ENCODE assay signal across 9 mouse cellular contexts in the genomic region with DNA sequence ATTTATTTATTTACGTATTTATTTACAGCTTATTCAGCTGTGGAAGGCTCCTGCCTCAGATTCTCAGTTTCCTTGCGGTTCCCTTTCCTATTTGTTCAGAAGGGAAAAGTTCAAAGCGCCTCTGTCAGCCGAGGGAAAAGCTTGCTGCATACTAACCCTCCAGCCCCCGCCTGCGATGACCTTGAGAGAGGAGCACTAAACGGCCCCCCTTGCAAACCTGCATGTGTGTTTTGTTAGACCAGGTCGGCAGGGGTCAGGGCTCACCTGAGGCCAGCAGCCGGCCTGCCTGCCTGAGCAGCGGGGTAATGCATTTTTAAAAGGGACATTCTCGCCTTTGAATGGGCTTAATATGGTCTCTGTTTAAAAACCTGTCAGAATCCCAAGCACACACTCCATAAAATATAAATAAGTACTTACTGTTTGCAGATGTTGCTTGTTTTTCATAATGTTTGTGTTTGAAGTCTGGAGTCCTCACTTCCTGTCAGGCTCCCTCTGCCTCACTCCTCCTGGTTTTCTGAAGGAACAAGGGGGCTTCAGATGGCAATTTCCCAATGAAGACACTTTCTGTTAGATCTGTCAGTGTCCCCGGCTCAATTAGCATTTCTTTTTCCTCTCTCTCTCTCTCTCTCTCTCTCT.
DNase-seq lines count a peak whose midpoint lies in the region; ATAC-seq and TF ChIP-seq lines count a peak whose summit lies in the region.
"Had no signal": no experiment of that assay in that cellular context is flagged by ENCODE, and none has a peak within 500 bp of the region (broad histone marks: within the 10 kb centered on the region; RNA-seq: fewer than 3 reads in every experiment).

No protein-coding gene starts in this region.

- H3K9me3 ChIP-seq in lung, embryonic 16.5 days (ENCODE audit: control insufficient read depth, low read length), result no peaks in the 10 kb centered on the region
- H3K9me3 ChIP-seq in intestine, embryonic 15.5 days, result no peaks in the 10 kb centered on the region
- no peaks in the 10 kb centered on the region for H3K9me3 ChIP-seq in liver, embryonic 14.5 days (ENCODE audit: control insufficient read depth, low read length)
- no peaks in the 10 kb centered on the region for H3K9me3 ChIP-seq in stomach, postnatal 0 days (ENCODE audit: control insufficient read depth, low read length)

- peaks cover 10% of the 10 kb centered on the region for H3K4me1 ChIP-seq in lung, embryonic 16.5 days (replicated peaks; ENCODE audit: control insufficient read depth, insufficient read depth, low read length)
- peaks cover 17% of the 10 kb centered on the region; the same call in 1 of the 2 replicates for H3K4me1 ChIP-seq in intestine, embryonic 15.5 days (replicated peaks)
- H3K4me1 ChIP-seq in liver, embryonic 14.5 days (replicated peaks; ENCODE audit: control insufficient read depth in 2 of 2, insufficient read depth in 2 of 2, low read length in 1 of 2), result peaks cover 0 to 8% of the 10 kb centered on the region in 2 experiments; a peak in 2 of 4 replicates
- no peaks in the 10 kb centered on the region for H3K4me1 ChIP-seq in stomach, postnatal 0 days (replicated peaks; ENCODE audit: control insufficient read depth, insufficient read depth)

- peak; percentile 66 for ATAC-seq in lung, embryonic 16.5 days (ENCODE audit: low read depth)
- 0 out of 2 replicates have a peak, but pooled peaks have one; percentile 25 for ATAC-seq in intestine, embryonic 15.5 days
- ATAC-seq in liver, embryonic 14.5 days (ENCODE audit: insufficient read depth), result no peak
- no peak for ATAC-seq in stomach, postnatal 0 days (ENCODE audit: low FRiP score, low TSS enrichment)

- no peak overlapping the region for H3K27ac ChIP-seq in lung, embryonic 16.5 days (ENCODE audit: low read length)
- no peak overlapping the region for H3K27ac ChIP-seq in intestine, embryonic 15.5 days
- no peak overlapping the region for H3K27ac ChIP-seq in liver, embryonic 14.5 days
- no peak overlapping the region for H3K27ac ChIP-seq in stomach, postnatal 0 days (replicated peaks)

- TF ChIP-seq EP300 in liver, embryonic 14.5 days (IDR thresholded peaks at IDR 0.05; ENCODE audit: low read depth), result no peak
- no peak for TF ChIP-seq EP300 in stomach, postnatal 0 days (optimal IDR thresholded peaks at IDR 0.05)

- H3K9ac ChIP-seq in lung, embryonic 16.5 days (ENCODE audit: low read length), result peak overlapping the region; percentile 45; the same call in 1 of the 2 replicates
- no peak overlapping the region for H3K9ac ChIP-seq in intestine, embryonic 15.5 days
- no peak overlapping the region for H3K9ac ChIP-seq in liver, embryonic 14.5 days (replicated peaks)
- H3K9ac ChIP-seq in stomach, postnatal 0 days (ENCODE audit: low read length), result no peak overlapping the region

- no peak for TF ChIP-seq CTCF in liver, embryonic 14.5 days (IDR thresholded peaks at IDR 0.05; ENCODE audit: low read depth)
- TF ChIP-seq CTCF in stomach, postnatal 0 days (IDR thresholded peaks at IDR 0.05; ENCODE audit: low read depth), result no peak

- H3K4me3 ChIP-seq in lung, embryonic 16.5 days (ENCODE audit: low read length), result peak overlapping the region; percentile 40
- peak overlapping the region; percentile 31; the same call in 1 of the 2 replicates for H3K4me3 ChIP-seq in intestine, embryonic 15.5 days (replicated peaks)
- H3K4me3 ChIP-seq in liver, embryonic 14.5 days (ENCODE audit: insufficient read depth in 1 of 2, low read depth in 2 of 2, low read length in 2 of 2), result no peak overlapping the region
- H3K4me3 ChIP-seq in stomach, postnatal 0 days (ENCODE audit: low read depth, low read length), result no peak overlapping the region; the same call in 1 of the 2 replicates

- peak overlapping the region; percentile 65 for H3K4me2 ChIP-seq in lung, embryonic 16.5 days (ENCODE audit: low read depth, low read length)
- peak overlapping the region; percentile 68 for H3K4me2 ChIP-seq in intestine, embryonic 15.5 days (replicated peaks)
- H3K4me2 ChIP-seq in liver, embryonic 14.5 days (ENCODE audit: low read depth), result peak overlapping the region; percentile 51
- peak overlapping the region; percentile 61 for H3K4me2 ChIP-seq in stomach, postnatal 0 days (replicated peaks; ENCODE audit: low read depth)

- WGBS in lung, embryonic 16.5 days, result 10% methylated on average over 12 of the region's 12 CpGs
- 17% methylated on average over 12 of the region's 12 CpGs for WGBS in intestine, embryonic 15.5 days
- 12% methylated on average over 12 of the region's 12 CpGs for WGBS in liver, embryonic 14.5 days (ENCODE audit: insufficient replicate concordance)
- WGBS in stomach, postnatal 0 days, result 20% methylated on average over 12 of the region's 12 CpGs

- no peaks in the 10 kb centered on the region for H3K36me3 ChIP-seq in lung, embryonic 16.5 days (ENCODE audit: control insufficient read depth, insufficient read depth, low read length)
- no peaks in the 10 kb centered on the region for H3K36me3 ChIP-seq in intestine, embryonic 15.5 days
- no peaks in the 10 kb centered on the region for H3K36me3 ChIP-seq in liver, embryonic 14.5 days (replicated peaks; ENCODE audit: control insufficient read depth, insufficient read depth, low read depth)
- no peaks in the 10 kb centered on the region for H3K36me3 ChIP-seq in stomach, postnatal 0 days (ENCODE audit: control insufficient read depth, insufficient read depth, low read length)
- H3K36me3 ChIP-seq: G1E had no signal

- peaks cover 24% of the 10 kb centered on the region for H3K27me3 ChIP-seq in lung, embryonic 16.5 days (ENCODE audit: control insufficient read depth, insufficient read depth, low read depth, low read length)
- peaks cover 16% of the 10 kb centered on the region; the same call in 1 of the 2 replicates for H3K27me3 ChIP-seq in intestine, embryonic 15.5 days (replicated peaks)
- H3K27me3 ChIP-seq in liver, embryonic 14.5 days (ENCODE audit: control insufficient read depth, insufficient read depth, low read length), result no peaks in the 10 kb centered on the region; the same call in 1 of the 2 replicates
- H3K27me3 ChIP-seq in stomach, postnatal 0 days (ENCODE audit: control insufficient read depth, insufficient read depth, low read length), result no peaks in the 10 kb centered on the region

- DNase-seq in lung, postnatal 14 days, result no peak
- DNase-seq in liver, embryonic 14.5 days (ENCODE audit: low read depth in 3 of 3, low spot score in 3 of 3), result peak in 2 of 3 experiments; percentile 5 to 9
- no peak for DNase-seq in stomach, postnatal 0 days (ENCODE audit: low spot score)
- no peak for DNase-seq in spleen, adult 18-20 months
- DNase-seq in layer of hippocampus, postnatal 14 days (ENCODE audit: low spot score in 2 of 2), result no peak
- DNase-seq in ovary, postnatal 10 days (ENCODE audit: low spot score), result no peak

Comparison
In these comparisons a context has a peak if more than half of its experiments do, and no peak if none do; other contexts are left out.
1. ATAC-seq: peak in lung, embryonic 16.5 days (single experiment) and intestine, embryonic 15.5 days (single experiment); none in liver, embryonic 14.5 days (single experiment) and stomach, postnatal 0 days (single experiment).
2. H3K4me3 ChIP-seq: peak in lung, embryonic 16.5 days (single experiment) and intestine, embryonic 15.5 days (single experiment); none in liver, embryonic 14.5 days (0 of 2) and stomach, postnatal 0 days (single experiment).
3. DNase-seq: peak in liver, embryonic 14.5 days (2 of 3); none in lung, postnatal 14 days (single experiment), stomach, postnatal 0 days (single experiment), spleen, adult 18-20 months (0 of 2), layer of hippocampus, postnatal 14 days (0 of 2) and ovary, postnatal 10 days (single experiment).
4. Peak in every context shown above with its lines, with median percentiles within 50 percentile points of each other: H3K4me2 ChIP-seq.